Mouse (Mus musculus) liver, embryonic 11.5 days (tissue): ENCODE results near the gene Jakmip3. TPM values are rescaled to one million over a fixed set of nuclear protein-coding genes. Genes with fewer than 3 reads are reported as not detected.

Experiments used
- ATAC-seq: fragments of 200-750 bp; cut with Nextera tagmentation; replicated peaks from 2 replicates; pipeline ENCODE4 v1.8.0; 2017; ENCODE audit warnings: moderate number of reproducible peaks, mild to moderate bottlenecking, moderate TSS enrichment, moderate library complexity; ENCODE audit not compliant: low FRiP score
- DNase-seq: peaks from one replicate; pipeline ENCODE4 v3.0.0-alpha.2; 2017; ENCODE audit warnings: low spot score
- H3K27ac ChIP-seq: fragments of 300-500 bp; sonication (generic); 2 replicates; pipeline ENCODE4 v1.5.1; 2014; ENCODE audit warnings: mild to moderate bottlenecking, low read depth, low read length, control low read depth
- H3K27me3 ChIP-seq: fragments of 300-500 bp; sonication (generic); replicated peaks from 2 replicates; pipeline ENCODE4 v1.6.1; 2014; ENCODE audit warnings: low read length, mixed read lengths; ENCODE audit not compliant: control insufficient read depth, insufficient read depth
- H3K36me3 ChIP-seq: fragments of 300-500 bp; sonication (generic); 2 replicates; pipeline ENCODE4 v1.6.1; 2014; ENCODE audit warnings: mild to moderate bottlenecking, low read length, moderate library complexity, mixed read lengths; ENCODE audit not compliant: control insufficient read depth, insufficient read depth
- H3K4me1 ChIP-seq: fragments of 300-500 bp; sonication (generic); replicated peaks from 2 replicates; pipeline ENCODE4 v1.6.1; 2014; ENCODE audit warnings: low read length, mixed read lengths; ENCODE audit not compliant: control insufficient read depth, insufficient read depth
- H3K4me2 ChIP-seq: fragments of 300-500 bp; sonication (generic); 2 replicates; pipeline ENCODE4 v1.6.1; 2014; ENCODE audit warnings: mild to moderate bottlenecking, control low read depth, moderate library complexity
- H3K4me3 ChIP-seq: fragments of 300-500 bp; sonication (generic); 2 replicates; pipeline ENCODE4 v1.5.1; 2014; ENCODE audit warnings: low read depth, low read length, control low read depth
- H3K9ac ChIP-seq: fragments of 300-500 bp; sonication (generic); 2 replicates; pipeline ENCODE4 v1.6.1; 2014; ENCODE audit warnings: low read depth, low read length, control low read depth
- H3K9me3 ChIP-seq: fragments of 300-500 bp; sonication (generic); 2 replicates; pipeline ENCODE4 v1.6.1; 2016; ENCODE audit warnings: low read length, inconsistent platforms, mixed read lengths; ENCODE audit not compliant: control insufficient read depth
- WGBS: fragments of 180-500 bp; shearing (Covaris S2); extraction: QIAGEN DNeasy Blood & Tissue Kit; methylation state at CpG from one replicate; pipeline ENCODE4 v1.1.7; 2014; 5-methylcytosine and 5-hydroxymethylcytosine counted together
- polyA plus RNA-seq: library from polyadenylated mRNA; unstranded; fragments of >200 nt; fragmentation: Nextera tagmentation; extraction: Ambion mirVana; gene quantifications from 2 replicates; pipeline ENCODE4 v1.2.1, GENCODE M21; 2014

Jakmip3 gene
- polyA plus RNA-seq, 1 experiment from 2014 or later = 0.10 TPM

DNA sequence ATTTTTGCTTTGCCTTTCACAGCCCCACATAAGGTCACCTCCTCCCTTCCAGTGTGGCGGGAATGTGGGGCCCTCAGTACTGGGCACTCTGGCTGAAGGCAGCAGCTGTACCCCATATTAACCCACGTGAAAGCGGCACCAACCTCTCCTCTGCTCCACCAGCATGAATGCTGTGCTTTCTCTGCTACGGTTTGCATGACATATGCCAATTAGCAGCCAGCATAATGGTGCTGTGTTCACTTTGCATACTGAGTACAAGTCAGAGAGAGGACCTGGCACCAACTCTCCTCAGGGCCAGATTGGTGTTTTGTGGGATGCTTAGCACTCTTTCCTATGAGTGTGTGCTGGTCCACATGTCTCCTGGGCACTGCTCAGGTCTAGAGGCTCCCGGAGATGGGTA lies 19.2 kb downstream of the Jakmip3 start:
- Histone ChIP-seq H3K27me3 (no peaks in the 10 kb centered on the region), H3K4me1 (no peaks in the 10 kb centered on the region), H3K9me3 (no peaks in the 10 kb centered on the region), H3K4me3 (no peak overlapping the region), H3K4me2 (no peak overlapping the region), H3K36me3 (no peaks in the 10 kb centered on the region), H3K9ac (no peak overlapping the region), H3K27ac (no peak overlapping the region)
- WGBS = 78% methylated on average over 5 of the region's 5 CpGs
- no peak for DNase-seq
- ATAC-seq = no peak

DNA sequence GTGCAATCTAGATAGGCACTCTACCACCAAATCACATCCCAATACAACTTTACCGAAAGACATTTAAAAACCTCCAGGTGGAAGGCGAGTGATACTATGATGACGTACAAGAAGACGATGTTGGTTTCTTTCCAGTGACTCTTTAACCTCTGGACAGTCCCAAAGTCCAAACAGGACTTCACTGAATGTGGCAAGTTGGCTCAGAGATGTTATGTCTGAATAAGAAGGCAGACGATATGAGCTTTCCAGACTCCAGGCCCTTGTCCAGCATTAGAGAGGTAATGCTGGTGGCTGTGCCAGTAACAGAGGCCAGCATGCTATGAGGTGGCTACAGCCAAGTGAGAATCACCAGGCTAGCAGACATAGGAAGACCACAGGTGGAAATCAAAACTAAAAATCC lies 23.2 kb downstream of the Jakmip3 start:
- H3K27me3 ChIP-seq = no peaks in the 10 kb centered on the region
- H3K27ac ChIP-seq = no peak overlapping the region
- no peaks in the 10 kb centered on the region for H3K36me3 ChIP-seq
- ATAC-seq (no peak), DNase-seq (no peak)
- no peak overlapping the region for H3K4me2 ChIP-seq
- H3K9ac ChIP-seq = no peak overlapping the region
- no peak overlapping the region for H3K4me3 ChIP-seq
- no peaks in the 10 kb centered on the region for H3K9me3 ChIP-seq
- WGBS = 85% methylated on average over 5 of the region's 5 CpGs
- H3K4me1 ChIP-seq = no peaks in the 10 kb centered on the region

DNA sequence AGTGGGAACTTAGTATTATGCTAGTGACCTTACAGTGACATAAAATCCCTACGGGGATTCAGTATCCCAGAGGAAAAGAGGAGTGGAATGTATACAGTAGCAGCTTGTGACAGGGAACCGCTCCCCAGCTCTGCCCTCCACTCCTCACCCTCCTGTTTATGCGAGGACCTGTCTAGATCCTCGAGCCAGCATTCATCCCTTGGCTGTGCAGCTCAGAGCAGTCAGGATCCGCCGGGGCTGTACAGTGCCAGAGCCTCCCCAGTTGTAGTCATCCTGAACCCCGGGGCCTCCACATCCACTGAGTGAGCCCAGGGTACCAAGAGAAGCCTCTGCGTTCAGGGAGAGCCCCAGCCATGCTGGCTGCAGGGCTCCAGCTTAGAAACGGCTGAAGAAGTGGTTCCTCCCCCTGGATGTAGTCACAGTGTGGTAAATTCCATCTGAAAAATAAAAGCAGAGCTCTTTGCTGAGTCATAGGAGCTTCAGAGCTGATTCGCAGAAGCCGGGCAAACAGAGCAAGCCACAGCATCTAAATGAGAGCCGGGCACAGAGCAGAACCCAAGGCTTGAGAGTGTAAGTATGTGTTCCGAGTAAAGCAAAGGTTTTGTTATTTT lies 27.6 kb downstream of the Jakmip3 start:
- Histone ChIP-seq H3K27ac (no peak overlapping the region), H3K27me3 (no peaks in the 10 kb centered on the region), H3K4me2 (no peak overlapping the region), H3K4me3 (no peak overlapping the region), H3K9ac (no peak overlapping the region), H3K36me3 (no peaks in the 10 kb centered on the region), H3K4me1 (no peaks in the 10 kb centered on the region), H3K9me3 (no peaks in the 10 kb centered on the region)
- ATAC-seq (no peak), DNase-seq (no peak)
- WGBS = 61% methylated on average over 13 of the region's 13 CpGs

DNA sequence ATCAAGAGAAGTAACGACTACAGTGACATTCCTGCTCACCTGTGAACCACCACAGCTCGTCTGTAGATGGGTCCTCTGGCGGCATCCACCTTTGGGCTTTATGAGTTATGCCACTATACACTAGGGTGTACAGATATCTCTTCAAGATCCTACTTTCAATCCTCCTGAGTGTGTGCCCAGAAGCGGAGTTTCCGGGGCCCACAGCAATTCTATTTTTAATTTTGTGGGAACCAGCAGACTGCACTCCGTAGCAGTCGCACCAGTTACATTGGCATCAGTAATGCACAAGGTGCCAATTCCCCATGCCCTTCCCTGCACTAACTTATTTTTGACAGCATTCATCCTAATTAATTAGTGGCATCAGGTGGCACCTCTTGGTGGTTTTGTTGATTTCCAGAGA lies 37.0 kb downstream of the Jakmip3 start:
- 88% methylated on average over 7 of the region's 7 CpGs for WGBS
- Histone ChIP-seq H3K9ac (no peak overlapping the region), H3K4me2 (no peak overlapping the region), H3K36me3 (no peaks in the 10 kb centered on the region), H3K27ac (no peak overlapping the region), H3K4me1 (no peaks in the 10 kb centered on the region), H3K4me3 (no peak overlapping the region), H3K9me3 (no peaks in the 10 kb centered on the region), H3K27me3 (no peaks in the 10 kb centered on the region)
- DNase-seq (no peak), ATAC-seq (no peak)

DNA sequence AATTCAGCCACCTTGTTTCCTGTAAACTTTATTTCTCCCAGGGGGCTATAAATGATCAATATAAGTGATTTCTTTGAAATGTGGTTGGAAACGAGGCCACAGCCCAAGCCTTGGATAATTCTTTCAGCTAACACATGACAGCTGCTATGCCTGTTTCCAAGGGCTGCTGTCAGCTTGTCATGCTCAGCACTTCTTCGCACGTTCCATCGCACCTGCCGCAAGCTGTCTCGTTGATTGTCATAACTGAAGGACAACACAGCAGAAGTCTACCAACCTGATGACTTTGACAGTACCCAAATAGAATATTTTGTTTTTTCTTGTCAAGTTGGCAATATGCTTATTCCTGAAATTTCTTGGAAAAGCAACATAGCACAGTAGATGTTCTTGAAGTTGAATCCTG lies 44.0 kb downstream of the Jakmip3 start:
- no peaks in the 10 kb centered on the region for H3K4me1 ChIP-seq
- no peak overlapping the region for H3K4me3 ChIP-seq
- H3K27ac ChIP-seq = no peak overlapping the region
- no peak overlapping the region for H3K4me2 ChIP-seq
- no peak overlapping the region for H3K9ac ChIP-seq
- no peaks in the 10 kb centered on the region for H3K36me3 ChIP-seq
- DNase-seq (no peak), ATAC-seq (no peak)
- WGBS = 81% methylated on average over 6 of the region's 6 CpGs
- H3K27me3 ChIP-seq = no peaks in the 10 kb centered on the region
- H3K9me3 ChIP-seq = no peaks in the 10 kb centered on the region

DNA sequence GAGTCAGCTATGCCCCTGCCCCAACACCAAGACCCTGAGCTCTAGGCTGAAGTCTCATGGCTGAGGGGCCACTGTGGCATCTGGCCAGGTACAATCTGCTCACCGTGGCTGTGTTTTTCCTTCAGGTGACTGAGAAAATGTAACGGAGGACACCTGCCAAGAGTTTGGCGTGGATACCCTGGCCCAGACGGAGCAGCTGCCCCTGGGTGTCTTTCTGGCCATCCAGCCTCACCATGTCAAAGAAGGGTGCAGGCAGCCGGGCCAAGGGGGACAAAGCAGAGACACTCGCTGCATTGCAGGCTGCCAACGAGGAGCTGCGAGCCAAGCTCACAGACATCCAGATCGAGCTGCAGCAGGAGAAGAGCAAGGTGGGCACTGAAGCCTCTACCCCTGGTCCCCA lies 48.6 kb downstream of the Jakmip3 start:
- H3K36me3 ChIP-seq = no peaks in the 10 kb centered on the region
- no peak overlapping the region for H3K9ac ChIP-seq
- H3K27me3 ChIP-seq = no peaks in the 10 kb centered on the region
- no peak overlapping the region for H3K4me2 ChIP-seq
- 73% methylated on average over 9 of the region's 9 CpGs for WGBS
- ATAC-seq (no peak), DNase-seq (no peak)
- H3K4me1 ChIP-seq = no peaks in the 10 kb centered on the region
- H3K27ac ChIP-seq = no peak overlapping the region
- H3K9me3 ChIP-seq = no peaks in the 10 kb centered on the region
- H3K4me3 ChIP-seq = no peak overlapping the region

DNA sequence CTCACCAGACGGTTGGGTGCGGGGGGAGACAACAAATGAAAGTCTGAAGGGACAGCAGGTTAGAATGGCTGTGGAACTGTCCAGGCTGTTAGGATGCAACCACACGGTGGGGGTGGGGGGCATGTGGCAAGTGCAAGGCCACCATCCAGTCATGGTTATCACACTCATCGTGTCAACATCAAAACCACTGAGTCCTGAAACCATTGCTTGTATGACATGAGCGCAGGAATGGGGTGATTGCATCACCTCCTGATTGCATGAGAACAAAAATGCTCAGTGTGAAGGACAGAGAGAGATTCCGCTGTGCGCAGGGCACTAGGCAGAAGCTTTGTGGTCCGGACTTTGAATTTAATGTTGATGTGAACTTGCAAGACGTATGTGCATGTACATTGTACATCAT lies 62.2 kb downstream of the Jakmip3 start:
- Histone ChIP-seq H3K4me2 (no peak overlapping the region), H3K4me1 (no peaks in the 10 kb centered on the region), H3K27me3 (no peaks in the 10 kb centered on the region), H3K4me3 (no peak overlapping the region), H3K36me3 (no peaks in the 10 kb centered on the region), H3K9me3 (no peaks in the 10 kb centered on the region), H3K27ac (no peak overlapping the region), H3K9ac (no peak overlapping the region)
- ATAC-seq (no peak), DNase-seq (no peak)
- WGBS = 81% methylated on average over 9 of the region's 9 CpGs

DNA sequence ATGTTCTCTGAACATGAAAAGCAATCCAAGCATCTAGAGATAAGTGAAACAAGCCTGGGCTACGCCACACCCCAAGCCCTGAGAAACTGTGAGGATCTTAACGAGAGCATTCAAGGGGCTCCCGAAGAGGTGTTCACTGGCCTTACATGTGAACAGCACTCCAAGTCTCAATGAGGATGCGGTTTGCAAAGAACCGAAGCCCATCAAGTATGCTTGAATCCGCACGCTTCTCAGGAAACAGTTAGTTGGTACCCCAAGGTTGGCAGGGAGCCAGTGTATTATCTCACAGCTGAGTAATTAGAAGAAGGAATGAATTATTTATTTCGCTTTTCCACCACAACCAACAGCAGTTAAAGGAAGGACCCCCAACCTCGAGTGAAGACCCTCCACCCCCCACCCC lies 62.7 kb downstream of the Jakmip3 start:
- WGBS = 83% methylated on average over 9 of the region's 9 CpGs
- DNase-seq (no peak), ATAC-seq (no peak)

DNA sequence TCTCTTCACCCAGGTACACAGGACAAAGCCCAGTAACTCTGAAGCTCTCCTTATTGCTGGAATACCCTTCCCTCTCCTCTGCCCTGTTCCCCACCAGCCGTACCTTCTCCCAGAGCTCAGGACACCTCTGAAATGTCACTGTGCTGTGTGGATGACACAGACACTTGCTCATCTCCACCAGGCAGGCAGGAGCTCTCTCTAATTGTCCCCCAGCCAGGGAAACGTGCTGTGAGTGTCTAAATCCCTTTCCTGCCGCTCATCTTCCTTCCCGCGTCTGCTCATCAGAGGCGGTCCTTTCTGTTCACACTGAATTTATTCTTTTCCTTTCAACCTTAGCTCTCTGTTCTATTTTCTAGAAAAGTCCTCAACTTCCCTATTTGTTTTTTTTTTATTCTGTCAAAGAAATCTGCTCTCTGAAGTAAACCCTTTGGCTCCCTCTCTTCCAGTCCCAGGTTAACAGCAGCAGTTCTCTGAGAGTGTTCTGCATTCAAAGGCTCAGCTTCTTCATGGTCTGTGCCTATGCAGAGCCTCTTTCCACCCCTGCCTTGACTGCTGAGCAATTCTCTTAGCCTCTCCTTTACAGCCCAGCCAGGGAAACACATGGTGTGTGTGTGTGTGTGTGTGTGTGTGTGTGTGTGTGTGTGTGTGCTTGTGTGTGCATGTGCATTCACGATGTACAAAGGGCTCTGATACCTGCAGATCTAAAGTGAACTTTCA lies 69.4 kb downstream of the Jakmip3 start:
- no peak for DNase-seq
- no peak for ATAC-seq
- H3K4me1 ChIP-seq = no peaks in the 10 kb centered on the region
- 69% methylated on average over 7 of the region's 7 CpGs for WGBS
- H3K4me2 ChIP-seq = no peak overlapping the region
- H3K36me3 ChIP-seq = no peaks in the 10 kb centered on the region
- H3K27me3 ChIP-seq = 0 out of 2 replicates have a peak, but pooled peaks cover 2% of the 10 kb centered on the region
- H3K4me3 ChIP-seq = no peak overlapping the region
- no peak overlapping the region for H3K27ac ChIP-seq
- H3K9ac ChIP-seq = no peak overlapping the region
- no peaks in the 10 kb centered on the region for H3K9me3 ChIP-seq

More for the DNA sequence above, 62.7 kb downstream of the Jakmip3 start:
- no peak overlapping the region for H3K27ac ChIP-seq
- H3K4me3 ChIP-seq = no peak overlapping the region
- no peaks in the 10 kb centered on the region for H3K36me3 ChIP-seq
- no peaks in the 10 kb centered on the region for H3K9me3 ChIP-seq
- H3K4me2 ChIP-seq = no peak overlapping the region
- H3K4me1 ChIP-seq = no peaks in the 10 kb centered on the region
- H3K27me3 ChIP-seq = no peaks in the 10 kb centered on the region
- H3K9ac ChIP-seq = no peak overlapping the region
